24 mouse cellular contexts compared by ENCODE assay signal in the genomic region with DNA sequence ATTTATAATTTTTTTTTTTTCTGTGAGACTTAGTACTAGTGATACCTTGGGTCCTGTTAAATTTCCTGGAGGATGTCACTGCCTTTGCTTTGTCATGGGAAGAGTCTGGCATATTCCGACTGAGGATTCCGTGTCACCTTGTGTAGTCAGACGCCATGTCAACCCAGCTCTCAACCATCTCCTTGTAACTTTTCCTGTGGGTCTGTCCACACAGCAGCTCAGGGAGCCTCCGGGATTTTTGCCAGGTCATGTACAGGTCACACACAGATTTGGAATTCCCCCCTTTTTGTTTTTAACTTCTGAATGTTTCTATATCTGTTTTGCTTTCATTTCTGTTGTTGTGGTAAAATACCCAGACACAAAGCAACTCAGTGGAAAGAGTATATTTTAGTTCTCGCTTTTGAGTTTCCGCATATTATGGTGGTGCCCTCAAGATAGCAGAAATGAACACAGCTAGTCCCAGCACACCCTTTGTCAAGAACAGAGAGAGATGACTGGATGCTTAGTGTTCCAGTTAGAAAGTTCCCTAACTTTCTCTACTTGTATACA. TPM values are rescaled to one million over a fixed set of nuclear protein-coding genes. Genes with fewer than 3 reads are reported as not detected.
DNase-seq lines count a peak whose midpoint lies in the region; ATAC-seq lines count a peak whose summit lies in the region.
"Had no signal": no experiment of that assay in that cellular context is flagged by ENCODE, and none has a peak within 500 bp of the region (broad histone marks: within the 10 kb centered on the region; RNA-seq: fewer than 3 reads in every experiment).

No protein-coding gene starts in this region.

- H3K9me3 ChIP-seq in heart, embryonic 10.5 days: no peaks in the 10 kb centered on the region
- no peaks in the 10 kb centered on the region for H3K9me3 ChIP-seq in heart, embryonic 12.5 days (replicated peaks)
- no peaks in the 10 kb centered on the region for H3K9me3 ChIP-seq in kidney, embryonic 15.5 days (replicated peaks)
- H3K9me3 ChIP-seq in midbrain, embryonic 11.5 days (ENCODE audit: control insufficient read depth, low read length): no peaks in the 10 kb centered on the region
- H3K9me3 ChIP-seq: embryonic facial prominence, embryonic 15.5 days; heart, embryonic 15.5 days; hindbrain, embryonic 10.5 days had no signal

- no peak overlapping the region for H3K9ac ChIP-seq in heart, embryonic 12.5 days
- H3K9ac ChIP-seq in kidney, embryonic 15.5 days: no peak overlapping the region
- no peak overlapping the region for H3K9ac ChIP-seq in midbrain, embryonic 11.5 days (ENCODE audit: low read length)
- H3K9ac ChIP-seq: embryonic facial prominence, embryonic 15.5 days; heart, embryonic 15.5 days; hindbrain, embryonic 14.5 days had no signal

- H3K4me3 ChIP-seq in heart, embryonic 10.5 days: no peak overlapping the region
- no peak overlapping the region for H3K4me3 ChIP-seq in heart, embryonic 12.5 days
- no peak overlapping the region for H3K4me3 ChIP-seq in kidney, embryonic 15.5 days (replicated peaks)
- H3K4me3 ChIP-seq in brown adipose tissue, adult 24 weeks (ENCODE audit: insufficient read depth, low read depth, low read length): peak overlapping the region; percentile 2; the same call in 1 of the 2 replicates
- no peak overlapping the region for H3K4me3 ChIP-seq in midbrain, embryonic 11.5 days (ENCODE audit: low read depth, low read length)
- H3K4me3 ChIP-seq: embryonic facial prominence, embryonic 15.5 days; erythroblast, embryonic 14.5 days; forebrain, embryonic 10.5 days; gastrocnemius, adult 2 months; heart, embryonic 15.5 days; hindbrain, embryonic 10.5 days had no signal

- no peak overlapping the region for H3K4me2 ChIP-seq in heart, embryonic 12.5 days
- H3K4me2 ChIP-seq in kidney, embryonic 15.5 days: no peak overlapping the region
- H3K4me2 ChIP-seq in midbrain, embryonic 11.5 days: no peak overlapping the region
- H3K4me2 ChIP-seq: embryonic facial prominence, embryonic 15.5 days; heart, embryonic 15.5 days; hindbrain, embryonic 14.5 days had no signal

- no peak overlapping the region for H3K27ac ChIP-seq in heart, embryonic 10.5 days
- H3K27ac ChIP-seq in heart, embryonic 12.5 days (ENCODE audit: poor library complexity, severe bottlenecking): no peak overlapping the region
- no peak overlapping the region for H3K27ac ChIP-seq in kidney, embryonic 15.5 days
- peak overlapping the region; percentile 29 for H3K27ac ChIP-seq in brown adipose tissue, adult 24 weeks (replicated peaks; ENCODE audit: low read depth, low read length)
- H3K27ac ChIP-seq in midbrain, embryonic 11.5 days (ENCODE audit: low read depth, low read length): no peak overlapping the region
- H3K27ac ChIP-seq: embryonic facial prominence, embryonic 15.5 days; forebrain, embryonic 10.5 days; gastrocnemius, adult 2 months; heart, embryonic 15.5 days; hindbrain, embryonic 10.5 days; hindbrain, embryonic 14.5 days had no signal

- H3K36me3 ChIP-seq in heart, embryonic 10.5 days: no peaks in the 10 kb centered on the region
- no peaks in the 10 kb centered on the region for H3K36me3 ChIP-seq in heart, embryonic 12.5 days
- no peaks in the 10 kb centered on the region for H3K36me3 ChIP-seq in kidney, embryonic 15.5 days
- no peaks in the 10 kb centered on the region for H3K36me3 ChIP-seq in midbrain, embryonic 11.5 days (ENCODE audit: control insufficient read depth, insufficient read depth, low read length)
- H3K36me3 ChIP-seq: embryonic facial prominence, embryonic 15.5 days; forebrain, embryonic 10.5 days; heart, embryonic 15.5 days; hindbrain, embryonic 10.5 days had no signal

- 88% methylated on average over 6 of the region's 6 CpGs for WGBS in heart, embryonic 10.5 days
- WGBS in heart, embryonic 12.5 days: 81% methylated on average over 6 of the region's 6 CpGs
- 87% methylated on average over 6 of the region's 6 CpGs for WGBS in kidney, embryonic 15.5 days
- 95% methylated on average over 6 of the region's 6 CpGs for WGBS in midbrain, embryonic 11.5 days

- no peaks in the 10 kb centered on the region for H3K27me3 ChIP-seq in heart, embryonic 10.5 days (ENCODE audit: insufficient read depth, poor library complexity, severe bottlenecking)
- H3K27me3 ChIP-seq in heart, embryonic 12.5 days (replicated peaks): no peaks in the 10 kb centered on the region
- no peaks in the 10 kb centered on the region for H3K27me3 ChIP-seq in kidney, embryonic 15.5 days
- H3K27me3 ChIP-seq in midbrain, embryonic 11.5 days (ENCODE audit: control insufficient read depth, insufficient read depth, low read length): no peaks in the 10 kb centered on the region
- H3K27me3 ChIP-seq: embryonic facial prominence, embryonic 15.5 days; heart, embryonic 15.5 days had no signal

- ATAC-seq in heart, embryonic 12.5 days (ENCODE audit: insufficient number of reproducible peaks, low FRiP score): no peak
- ATAC-seq in kidney, embryonic 15.5 days (replicated peaks; ENCODE audit: low FRiP score): no peak
- no peak for ATAC-seq in midbrain, embryonic 11.5 days (ENCODE audit: low FRiP score)
- ATAC-seq: forebrain, embryonic 14.5 days had no signal

- peak; percentile 68 for DNase-seq in heart, embryonic 10.5 days (ENCODE audit: low spot score)
- peak; percentile 17 for DNase-seq in kidney, postnatal 14 days
- DNase-seq in CD4-positive, CD25-positive, alpha-beta regulatory T cell, adult 2 months (ENCODE audit: low read depth, low spot score): peak; percentile 48
- no peak for DNase-seq in right cerebral cortex, adult 18-20 months
- no peak for DNase-seq in midbrain, embryonic 11.5 days (ENCODE audit: low spot score, missing footprints)
- DNase-seq: adrenal gland, adult 8-10 months; cerebellum, adult 11 months; cerebellum, adult 8-10 months; cerebellum, postnatal 14 days; embryo, embryonic 11 days; gastrocnemius, adult 2 months; gastrocnemius, postnatal 25 days; heart, postnatal 14 days had no signal

- H3K4me1 ChIP-seq in heart, embryonic 10.5 days: no peaks in the 10 kb centered on the region
- no peaks in the 10 kb centered on the region for H3K4me1 ChIP-seq in heart, embryonic 12.5 days (replicated peaks)
- H3K4me1 ChIP-seq in kidney, embryonic 15.5 days: no peaks in the 10 kb centered on the region
- H3K4me1 ChIP-seq in brown adipose tissue, adult 24 weeks (ENCODE audit: control insufficient read depth, insufficient read depth, insufficient read length, low read length): no peaks in the 10 kb centered on the region
- H3K4me1 ChIP-seq in midbrain, embryonic 11.5 days (ENCODE audit: control insufficient read depth, insufficient read depth, low read length): no peaks in the 10 kb centered on the region
- H3K4me1 ChIP-seq: embryonic facial prominence, embryonic 15.5 days; heart, embryonic 15.5 days had no signal

RNA-seq across cellular contexts. Expression of a gene that starts 7.7 kb away (rescaled TPM):
- polyA plus RNA-seq in heart, embryonic 10.5 days (2016; fragmentation: Nextera tagmentation; extraction: Ambion mirVana): 15.2 and 15.9 TPM in 2 replicates
- polyA plus RNA-seq in heart, embryonic 12.5 days (2016; fragmentation: Nextera tagmentation; extraction: Ambion mirVana): 18.6 and 20.9 TPM in 2 replicates
- 27.2 and 27.6 TPM in 2 replicates for polyA plus RNA-seq in kidney, embryonic 15.5 days (2015; fragmentation: Nextera tagmentation; extraction: Ambion mirVana)
- polyA plus RNA-seq in brown adipose tissue, adult 24 weeks (2012; ENCODE audit: insufficient read depth, insufficient read length, missing spikeins): 6.5 and 10.9 TPM in 2 replicates
- 21.2 and 22.2 TPM in 2 replicates for polyA plus RNA-seq in midbrain, embryonic 11.5 days (2014; fragmentation: Nextera tagmentation; extraction: Ambion mirVana)
- polyA plus RNA-seq: C2C12 had no signal

Comparison
In these comparisons a context has a peak if more than half of its experiments do, and no peak if none do; other contexts are left out.
1. DNase-seq: peak in heart, embryonic 10.5 days (single experiment), kidney, postnatal 14 days (single experiment) and CD4-positive, CD25-positive, alpha-beta regulatory T cell, adult 2 months (single experiment); none in right cerebral cortex, adult 18-20 months (single experiment) and midbrain, embryonic 11.5 days (single experiment).